Comparison of ENCODE assay signal across 10 mouse cellular contexts in genomic region chr9:42054339-42055272, GRCm38 (mm10).
DNase-seq lines count a peak whose midpoint lies in the region; ATAC-seq and TF ChIP-seq lines count a peak whose summit lies in the region.
"Had no signal": no experiment of that assay in that cellular context is flagged by ENCODE, and none has a peak within 500 bp of the region (broad histone marks: within the 10 kb centered on the region; RNA-seq: fewer than 3 reads in every experiment).

No protein-coding gene starts in this region.

- DNase-seq in gastrocnemius, adult 2 months, result no peak
- no peak for DNase-seq in gastrocnemius, adult 8-10 months (ENCODE audit: low spot score in 2 of 2)
- peak; percentile 78 for DNase-seq in embryonic facial prominence, embryonic 14.5 days (ENCODE audit: low spot score)
- peak; percentile 84 for DNase-seq in kidney, adult 11 months
- DNase-seq in left cerebral cortex, adult 2 months (ENCODE audit: extremely low spot score in 1 of 2, low spot score in 2 of 2), result peak; percentile 55 to 70
- no peak for DNase-seq in yolk sac, embryonic 10.5 days (ENCODE audit: low spot score)
- DNase-seq in thymus, adult 2 months, result no peak

- peaks cover 26% of the 10 kb centered on the region for H3K4me1 ChIP-seq in embryonic facial prominence, embryonic 14.5 days (ENCODE audit: control insufficient read depth, insufficient read depth, low read length)
- H3K4me1 ChIP-seq in neural tube, embryonic 14.5 days (ENCODE audit: control insufficient read depth, insufficient read depth, low read length), result 0 out of 2 replicates have a peak, but pooled peaks cover 2% of the 10 kb centered on the region
- peaks cover 15% of the 10 kb centered on the region for H3K4me1 ChIP-seq in thymus, adult 2 months (replicated peaks; ENCODE audit: control insufficient read depth, insufficient read depth, low read length)

- no peaks in the 10 kb centered on the region for H3K27me3 ChIP-seq in embryonic facial prominence, embryonic 14.5 days (replicated peaks; ENCODE audit: control insufficient read depth, insufficient read depth, low read length)
- no peaks in the 10 kb centered on the region for H3K27me3 ChIP-seq in neural tube, embryonic 14.5 days (ENCODE audit: control insufficient read depth, insufficient read depth, low read length)
- H3K27me3 ChIP-seq in thymus, adult 2 months (ENCODE audit: control insufficient read depth, insufficient read depth, low read length), result no peaks in the 10 kb centered on the region
- H3K27me3 ChIP-seq: embryonic facial prominence, embryonic 13.5 days had no signal

- no peak overlapping the region for H3K4me3 ChIP-seq in gastrocnemius, adult 2 months
- H3K4me3 ChIP-seq in embryonic facial prominence, embryonic 14.5 days (ENCODE audit: low read depth, low read length), result no peak overlapping the region
- no peak overlapping the region for H3K4me3 ChIP-seq in left cerebral cortex, adult 2 months
- H3K4me3 ChIP-seq in neural tube, embryonic 14.5 days (ENCODE audit: low read depth, low read length), result no peak overlapping the region
- H3K4me3 ChIP-seq in thymus, adult 2 months (ENCODE audit: control insufficient read depth, insufficient read depth, low read length), result no peak overlapping the region
- H3K4me3 ChIP-seq: embryonic facial prominence, embryonic 13.5 days had no signal

- no peak overlapping the region for H3K4me2 ChIP-seq in embryonic facial prominence, embryonic 14.5 days (ENCODE audit: low read depth, low read length)
- no peak overlapping the region for H3K4me2 ChIP-seq in neural tube, embryonic 14.5 days (ENCODE audit: low read depth, low read length)
- H3K4me2 ChIP-seq: embryonic facial prominence, embryonic 13.5 days had no signal

- TF ChIP-seq CTCF in gastrocnemius, adult 2 months (IDR thresholded peaks at IDR 0.05), result peak; percentile 63
- TF ChIP-seq CTCF in left cerebral cortex, adult 2 months (IDR thresholded peaks at IDR 0.05), result peak; percentile 44
- no peak for TF ChIP-seq CTCF in thymus, adult 2 months (IDR thresholded peaks at IDR 0.05; ENCODE audit: borderline replicate concordance, control insufficient read depth, extremely low read depth, insufficient read depth, low read length, poor library complexity)

- TF ChIP-seq POLR2A in thymus, adult 2 months (IDR thresholded peaks at IDR 0.05; ENCODE audit: control insufficient read depth, extremely low read depth, insufficient read depth, low read length, poor library complexity), result no peak

- intact Hi-C loops in gastrocnemius, adult 2 months (cut with DNase I), result loop anchor here (5.0 kb wide), 1 partner anchor 153 kb away; no protein-coding TSS in a partner anchor
- intact Hi-C loops in left cerebral cortex, adult 2 months (cut with DNase I), result loop anchor here (1.0 to 2.0 kb wide), 5 partner anchors 29 to 186 kb away; no protein-coding TSS in a partner anchor

- no peaks in the 10 kb centered on the region for H3K36me3 ChIP-seq in embryonic facial prominence, embryonic 14.5 days (ENCODE audit: control insufficient read depth, insufficient read depth, low read length)
- H3K36me3 ChIP-seq in neural tube, embryonic 14.5 days (ENCODE audit: control insufficient read depth, insufficient read depth, low read length), result no peaks in the 10 kb centered on the region
- no peaks in the 10 kb centered on the region for H3K36me3 ChIP-seq in thymus, adult 2 months (ENCODE audit: control insufficient read depth, insufficient read depth, low read length)

- no peaks in the 10 kb centered on the region for H3K9me3 ChIP-seq in embryonic facial prominence, embryonic 14.5 days (ENCODE audit: control insufficient read depth, low read length)
- H3K9me3 ChIP-seq in neural tube, embryonic 14.5 days (ENCODE audit: control insufficient read depth, low read length), result no peaks in the 10 kb centered on the region

- peak overlapping the region; percentile 65; the same call in 1 of the 2 replicates for H3K27ac ChIP-seq in gastrocnemius, adult 2 months
- no peak overlapping the region for H3K27ac ChIP-seq in embryonic facial prominence, embryonic 14.5 days (replicated peaks; ENCODE audit: low read depth, low read length)
- H3K27ac ChIP-seq in left cerebral cortex, adult 2 months, result peak overlapping the region; percentile 77
- peak overlapping the region; percentile 60; the same call in 1 of the 2 replicates for H3K27ac ChIP-seq in neural tube, embryonic 14.5 days (ENCODE audit: low read depth, low read length)
- H3K27ac ChIP-seq in thymus, adult 2 months (ENCODE audit: control insufficient read depth, insufficient read depth, low read length), result no peak overlapping the region
- H3K27ac ChIP-seq: macrophage had no signal

- WGBS in embryonic facial prominence, embryonic 14.5 days, result 64% methylated on average over 20 of the region's 20 CpGs
- WGBS in neural tube, embryonic 14.5 days, result 65% methylated on average over 20 of the region's 20 CpGs
- 94% methylated on average over 20 of the region's 20 CpGs for WGBS in thymus, adult 2 months

- H3K9ac ChIP-seq in embryonic facial prominence, embryonic 14.5 days (ENCODE audit: low read depth, low read length), result no peak overlapping the region
- no peak overlapping the region for H3K9ac ChIP-seq in neural tube, embryonic 14.5 days (replicated peaks; ENCODE audit: low read depth, low read length)
- H3K9ac ChIP-seq: embryonic facial prominence, embryonic 13.5 days had no signal

- peak; percentile 60 for ATAC-seq in embryonic facial prominence, embryonic 14.5 days (ENCODE audit: low read depth)
- ATAC-seq in neural tube, embryonic 14.5 days (ENCODE audit: low read depth), result peak; percentile 76

Comparison
In these comparisons a context has a peak if more than half of its experiments do, and no peak if none do; other contexts are left out.
1. DNase-seq: peak in embryonic facial prominence, embryonic 14.5 days (single experiment), kidney, adult 11 months (single experiment) and left cerebral cortex, adult 2 months (2 of 2); none in gastrocnemius, adult 2 months (single experiment), gastrocnemius, adult 8-10 months (0 of 2), yolk sac, embryonic 10.5 days (single experiment) and thymus, adult 2 months (single experiment).
2. H3K27ac ChIP-seq: peak in gastrocnemius, adult 2 months (single experiment), left cerebral cortex, adult 2 months (single experiment) and neural tube, embryonic 14.5 days (single experiment); none in embryonic facial prominence, embryonic 14.5 days (single experiment) and thymus, adult 2 months (single experiment).